16 mouse cellular contexts compared by ENCODE assay signal in genomic region chr6:55091396-55091795, GRCm38 (mm10). TPM values are rescaled to one million over a fixed set of nuclear protein-coding genes. Genes with fewer than 3 reads are reported as not detected.
"Had no signal": no experiment of that assay in that cellular context is flagged by ENCODE, and none has a peak within 500 bp of the region (broad histone marks: within the 10 kb centered on the region; RNA-seq: fewer than 3 reads in every experiment).

No protein-coding gene starts in this region.

- H3K4me3 ChIP-seq: midbrain, embryonic 10.5 days; midbrain, embryonic 12.5 days; myocyte; neural tube, embryonic 13.5 days; neural tube, embryonic 15.5 days had no signal

- ATAC-seq: midbrain, embryonic 16.5 days had no signal

- H3K4me2 ChIP-seq: lung, embryonic 14.5 days; midbrain, embryonic 12.5 days; neural tube, embryonic 13.5 days; neural tube, embryonic 15.5 days had no signal

- DNase-seq: lung, embryonic 14.5 days; lung, postnatal 10 days; lung, postnatal 4 days; midbrain, embryonic 14.5 days; retina, postnatal 1 day; right cerebral cortex, adult 18-20 months; right cerebral cortex, postnatal 25 days; right cerebral cortex, postnatal 4 days; spleen, adult 18-20 months; thymus, adult 18-20 months had no signal

- H3K9me3 ChIP-seq: midbrain, embryonic 10.5 days; midbrain, embryonic 12.5 days; neural tube, embryonic 13.5 days; neural tube, embryonic 15.5 days had no signal

- H3K27ac ChIP-seq: midbrain, embryonic 10.5 days; midbrain, embryonic 12.5 days; neural tube, embryonic 13.5 days; neural tube, embryonic 15.5 days had no signal

- H3K27me3 ChIP-seq: midbrain, embryonic 12.5 days; neural tube, embryonic 15.5 days had no signal

- H3K36me3 ChIP-seq: midbrain, embryonic 10.5 days; midbrain, embryonic 12.5 days; neural tube, embryonic 13.5 days; neural tube, embryonic 15.5 days had no signal

- H3K9ac ChIP-seq: lung, embryonic 14.5 days; midbrain, embryonic 12.5 days; neural tube, embryonic 13.5 days; neural tube, embryonic 15.5 days had no signal

- H3K4me1 ChIP-seq: midbrain, embryonic 10.5 days; midbrain, embryonic 12.5 days; neural tube, embryonic 15.5 days had no signal

RNA-seq across cellular contexts. Expression of gene Crhr2, which starts 41.4 kb away (rescaled TPM):
- polyA plus RNA-seq: lung, embryonic 14.5 days; myocyte had no signal
